Mouse (Mus musculus) G1E (cell line): ENCODE measurements around the gene Slc9b2.

Experiments used
- CTCF ChIP-seq: IDR thresholded peaks from 2 replicates; pipeline ENCODE4 v1.5.1; 2012; ENCODE audit warnings: low read depth, low read length, inconsistent platforms, mixed read lengths
- GATA1 ChIP-seq: IDR thresholded peaks from 2 replicates; pipeline ENCODE4 v1.6.1; 2012; ENCODE audit warnings: borderline replicate concordance, low read length, inconsistent platforms, mixed read lengths
- GATA2 ChIP-seq: IDR thresholded peaks from 2 replicates; pipeline ENCODE4 v1.6.1; 2012; ENCODE audit warnings: low read depth, low read length, inconsistent platforms, borderline replicate concordance
- POLR2AphosphoS5 ChIP-seq: IDR thresholded peaks from 2 replicates; pipeline ENCODE4 v1.6.1; 2012; ENCODE audit warnings: low read depth, low read length, inconsistent platforms; ENCODE audit not compliant: insufficient replicate concordance
- TAL1 ChIP-seq: conservative IDR thresholded peaks from 2 replicates; pipeline ENCODE4 v1.6.1; 2012; ENCODE audit warnings: low read depth, low read length, inconsistent platforms, mixed read lengths

DNA sequence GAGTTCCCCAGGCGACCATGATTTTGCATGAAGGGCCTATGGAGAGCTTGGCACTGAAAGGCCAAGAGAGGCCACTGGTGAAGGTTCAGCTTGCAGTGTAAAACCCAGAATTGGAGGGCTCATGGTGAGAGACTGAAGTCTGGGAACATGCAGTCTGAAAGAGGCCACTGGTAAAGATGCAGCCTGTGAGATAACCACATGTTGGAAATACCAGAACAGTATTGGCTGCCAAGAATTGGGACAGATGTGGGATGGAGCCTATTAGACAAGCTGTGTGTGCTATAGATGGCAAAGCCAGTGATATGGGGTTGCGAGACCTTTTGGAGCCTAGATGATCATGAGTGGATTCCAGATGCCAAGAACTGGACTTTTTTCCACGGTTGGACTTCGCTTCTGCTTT is 72.4 kb downstream of the Slc9b2 start:
- TF ChIP-seq CTCF (no peak), GATA1 (no peak), POLR2AphosphoS5 (no peak), TAL1 (no peak), GATA2 (no peak)
